Mouse (Mus musculus): ENCODE measurements around the gene Map4k3.

- TF ChIP-seq POLR2A (IDR thresholded peaks at IDR 0.05; ENCODE audit: extremely low read depth, insufficient read depth, low read length) (no peak), CTCF (IDR thresholded peaks at IDR 0.05; ENCODE audit: low read depth, low read length) (no peak)
These were observed 151.1 kb downstream of the Map4k3 start for GRCm38 (mm10) chr17:80577214-80577613.

Measured in liver, adult 2 months (tissue).